Mouse (Mus musculus): Measurements from ENCODE around the gene Mlf1. TPM values are rescaled to one million over a fixed set of nuclear protein-coding genes. Genes with fewer than 3 reads are reported as not detected.
A peak's percentile ranks its signal among the peaks of the same experiment; 100 is the strongest.

Gene Mlf1
- total RNA-seq, 2 experiments from 2014 or later, result 0.33 TPM; not detected in 1

- no peak for ATAC-seq (replicated peaks; ENCODE audit: poor library complexity)
Measured at GRCm38 (mm10) chr3:67434011-67434410, 60.1 kb downstream of the Mlf1 start.

DNA sequence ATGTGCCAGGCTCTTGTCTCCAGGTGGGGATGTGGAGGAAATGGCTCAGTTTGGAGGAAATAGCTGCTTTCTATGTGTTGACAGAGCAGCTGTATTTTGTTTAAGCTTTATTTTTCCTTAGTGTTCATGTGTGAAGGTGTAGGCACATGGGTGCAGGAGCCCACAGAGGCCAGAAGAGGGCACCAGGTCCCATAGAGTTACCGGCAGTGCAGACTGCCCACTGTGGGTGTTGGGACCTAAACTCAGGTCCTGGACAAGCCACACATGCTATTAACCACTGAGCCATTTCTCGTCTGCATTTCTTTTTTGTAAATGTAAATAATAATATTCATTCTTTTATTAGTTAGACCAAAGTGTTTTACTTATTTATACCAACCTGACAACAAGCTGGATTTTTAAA is 73.2 kb downstream of the Mlf1 start:
- ATAC-seq (replicated peaks; ENCODE audit: poor library complexity), result peak; percentile 72

Other genes with a start within 250 kb of the Mlf1 start
- gene Gm17402, start 1.1 kb downstream of the Mlf1 start, total RNA-seq (2015), result not detected in 2 replicates
- gene Gm17402, start 1.1 kb downstream of the Mlf1 start, total RNA-seq (2017), result not detected in 2 replicates
- 44.8 and 50.0 TPM in 2 replicates for gene Gfm1, start 56.0 kb downstream of the Mlf1 start, total RNA-seq (2015)
- gene Gfm1, start 56.0 kb downstream of the Mlf1 start, total RNA-seq (2017), result 80.8 and 97.7 TPM in 2 replicates
- gene Lxn, start 89.8 kb downstream of the Mlf1 start, total RNA-seq (2015), result 40.7 and 43.7 TPM in 2 replicates
- gene Lxn, start 89.8 kb downstream of the Mlf1 start, total RNA-seq (2017), result 9.1 and 13.7 TPM in 2 replicates
- gene Rarres1, start 141.4 kb downstream of the Mlf1 start, total RNA-seq (2015), result 0.47 TPM in 1 of 2 replicates, not detected in the other
- not detected in 2 replicates for gene Rarres1, start 141.4 kb downstream of the Mlf1 start, total RNA-seq (2017)
- gene Mfsd1, start 208.6 kb downstream of the Mlf1 start, total RNA-seq (2015), result 66.5 and 77.0 TPM in 2 replicates
- 177 and 181 TPM in 2 replicates for gene Mfsd1, start 208.6 kb downstream of the Mlf1 start, total RNA-seq (2017)